Mouse (Mus musculus) cerebellum, postnatal 4 days (tissue): ENCODE data around the gene Apbb2.

Source experiments
- DNase-seq, 2 experiments: peaks; one replicate each; pipeline ENCODE4 v3.0.0; 2022; ENCODE audit warnings: low spot score in 2 of 2, mixed read lengths in 1 of 2

Apbb2 gene

GRCm38 (mm10) chr5:66549691-66550090 is 68.9 kb downstream of the Apbb2 start:
- no peak for DNase-seq

- DNase-seq, result no peak
Observed at GRCm38 (mm10) chr5:66546969-66547511, 71.5 kb downstream of the Apbb2 start.

GRCm38 (mm10) chr5:66545573-66546141 is 72.9 kb downstream of the Apbb2 start:
- DNase-seq, result no peak

- DNase-seq, result no peak
Observed at GRCm38 (mm10) chr5:66543761-66544160, 74.8 kb downstream of the Apbb2 start.

- no peak for DNase-seq
Observed at GRCm38 (mm10) chr5:66543344-66543743, 75.2 kb downstream of the Apbb2 start.

GRCm38 (mm10) chr5:66542521-66542920 is 76.1 kb downstream of the Apbb2 start:
- no peak for DNase-seq

- no peak for DNase-seq
Observed at GRCm38 (mm10) chr5:66541385-66541784, 77.2 kb downstream of the Apbb2 start.

GRCm38 (mm10) chr5:66540246-66540645 is 78.3 kb downstream of the Apbb2 start:
- no peak for DNase-seq

- DNase-seq, result no peak
Observed at GRCm38 (mm10) chr5:66537811-66538210, 80.8 kb downstream of the Apbb2 start.

GRCm38 (mm10) chr5:66536696-66537358 is 81.8 kb downstream of the Apbb2 start:
- no peak for DNase-seq

- no peak for DNase-seq
Observed at GRCm38 (mm10) chr5:66535566-66536236, 82.9 kb downstream of the Apbb2 start.

GRCm38 (mm10) chr5:66533711-66534425 is 84.7 kb downstream of the Apbb2 start:
- DNase-seq, result no peak

- no peak for DNase-seq
Observed at GRCm38 (mm10) chr5:66532827-66533226, 85.8 kb downstream of the Apbb2 start.

- DNase-seq, result no peak
Observed at GRCm38 (mm10) chr5:66530361-66530760, 88.2 kb downstream of the Apbb2 start.

- DNase-seq, result no peak
Observed at GRCm38 (mm10) chr5:66529631-66530030, 89.0 kb downstream of the Apbb2 start.

GRCm38 (mm10) chr5:66528567-66528966 is 90.0 kb downstream of the Apbb2 start:
- DNase-seq, result no peak

- DNase-seq, result no peak
Observed at GRCm38 (mm10) chr5:66527090-66527489, 91.5 kb downstream of the Apbb2 start.

- no peak for DNase-seq
Observed at GRCm38 (mm10) chr5:66525002-66525401, 93.6 kb downstream of the Apbb2 start.

- DNase-seq, result no peak
Observed at GRCm38 (mm10) chr5:66523681-66524503, 94.7 kb downstream of the Apbb2 start.

GRCm38 (mm10) chr5:66521250-66521649 is 97.3 kb downstream of the Apbb2 start:
- DNase-seq, result no peak

GRCm38 (mm10) chr5:66519511-66519910 is 99.1 kb downstream of the Apbb2 start:
- no peak for DNase-seq
